Mouse (Mus musculus) bone marrow, adult 2 months (tissue): ENCODE data around the gene Gm43191. TPM values are rescaled to one million over a fixed set of nuclear protein-coding genes. Genes with fewer than 3 reads are reported as not detected.

Experiments used
- H3K27ac ChIP-seq: fragments of 200-500 bp; 2 replicates; pipeline ENCODE4 v1.5.1; 2012; ENCODE audit warnings: low read depth, mild to moderate bottlenecking, control low read depth, inconsistent platforms, low read length; ENCODE audit not compliant: control insufficient read depth, poor library complexity, insufficient read depth
- H3K4me1 ChIP-seq: fragments of 200-500 bp; 2 replicates; pipeline ENCODE4 v1.6.1; 2011; ENCODE audit warnings: low read length; ENCODE audit not compliant: control insufficient read depth, insufficient read depth
- H3K4me3 ChIP-seq: fragments of 200-500 bp; replicated peaks from 2 replicates; pipeline ENCODE3; 2011; ENCODE audit warnings: mild to moderate bottlenecking, low read depth, low read length, control low read depth; ENCODE audit not compliant: control insufficient read depth
- CTCF ChIP-seq: fragments of 200-500 bp; IDR thresholded peaks from 2 replicates; pipeline ENCODE4 v1.5.1; 2011; ENCODE audit warnings: low read length, control low read depth; ENCODE audit not compliant: control insufficient read depth, insufficient read depth
- POLR2A ChIP-seq: fragments of 200-500 bp; IDR thresholded peaks from 2 replicates; pipeline ENCODE4 v1.6.1; 2011; ENCODE audit warnings: low read depth, mild to moderate bottlenecking, control low read depth, low read length, borderline replicate concordance; ENCODE audit not compliant: control insufficient read depth
- WGBS: fragments of 180-500 bp; shearing (Covaris S2); methylation state at CpG from one replicate; pipeline ENCODE4 v1.1.7; 2018; 5-methylcytosine and 5-hydroxymethylcytosine counted together
- polyA plus RNA-seq: library from polyadenylated mRNA; stranded (reverse); fragments of >200 nt; gene quantifications from 2 replicates; pipeline ENCODE4 v1.2.4, GENCODE M21; 2011; ENCODE audit warnings: low replicate concordance; ENCODE audit not compliant: missing spikeins, insufficient read depth, insufficient read length

The Gm43191 gene
- polyA plus RNA-seq, 1 experiment, result not detected

- no peaks in the 10 kb centered on the region for H3K4me1 ChIP-seq
- 24% methylated on average over 5 of the region's 5 CpGs for WGBS
- TF ChIP-seq CTCF, result no peak
- no peak for TF ChIP-seq POLR2A
- H3K4me3 ChIP-seq, result no peak overlapping the region
- no peak overlapping the region for H3K27ac ChIP-seq
These were observed 80.1 kb downstream of the Gm43191 start for GRCm38 (mm10) chr3:116601005-116601404.

GRCm38 (mm10) chr3:116599705-116600104 lies 81.4 kb downstream of the Gm43191 start:
- no peak overlapping the region for H3K27ac ChIP-seq
- 84% methylated on average over 2 of the region's 2 CpGs for WGBS
- TF ChIP-seq CTCF (no peak), POLR2A (no peak)
- H3K4me1 ChIP-seq, result no peaks in the 10 kb centered on the region
- no peak overlapping the region for H3K4me3 ChIP-seq

- Histone ChIP-seq H3K4me1 (no peaks in the 10 kb centered on the region), H3K27ac (peak overlapping the region; percentile 69), H3K4me3 (peak overlapping the region; percentile 90)
- TF ChIP-seq CTCF (no peak), POLR2A (no peak)
- WGBS, result 6% methylated on average over 10 of the region's 10 CpGs
These were observed 85.5 kb downstream of the Gm43191 start for GRCm38 (mm10) chr3:116595603-116595991.

- Histone ChIP-seq H3K4me1 (no peaks in the 10 kb centered on the region), H3K4me3 (peak within 1 kb of the TSS; percentile 90), H3K27ac (peak within 1 kb of the TSS; percentile 78)
- TF ChIP-seq CTCF (peak; percentile 0; the same call in 1 of the 2 replicates), POLR2A (peak; percentile 59)
- under 1% methylated on average over 65 of the region's 65 CpGs for WGBS
These were observed 86.1 kb downstream of the Gm43191 start, which contains the start of gene Sass6 for GRCm38 (mm10) chr3:116594728-116595602. Sass6 (plus strand) TSS chr3:116594982.

GRCm38 (mm10) chr3:116594076-116594727 lies 86.9 kb downstream of the Gm43191 start:
- Histone ChIP-seq H3K4me3 (peak overlapping the region; percentile 90), H3K27ac (peak overlapping the region; percentile 78), H3K4me1 (no peaks in the 10 kb centered on the region)
- TF ChIP-seq POLR2A, result no peak
- TF ChIP-seq CTCF, result no peak
- WGBS, result 1% methylated on average over 22 of the region's 22 CpGs

Other genes with a start within 250 kb of the Gm43191 start
- 10.4 and 22.5 TPM in 2 replicates for gene Rtca, start 173.1 kb downstream of the Gm43191 start, polyA plus RNA-seq
- gene Dbt, start 168.2 kb downstream of the Gm43191 start, polyA plus RNA-seq, result 4.3 and 9.5 TPM in 2 replicates
- gene Lrrc39, start 118.3 kb downstream of the Gm43191 start, polyA plus RNA-seq, result 3.4 and 4.2 TPM in 2 replicates
- 12.7 and 17.9 TPM in 2 replicates for gene Sass6, start 86.3 kb downstream of the Gm43191 start, polyA plus RNA-seq
- gene Trmt13, start 66.7 kb downstream of the Gm43191 start, polyA plus RNA-seq, result 9.4 and 22.0 TPM in 2 replicates
- gene Mfsd14a, start 18.6 kb downstream of the Gm43191 start, polyA plus RNA-seq, result 7.0 and 13.2 TPM in 2 replicates
- gene Slc35a3, start 31.6 kb upstream of the Gm43191 start, polyA plus RNA-seq, result 4.0 and 5.7 TPM in 2 replicates
- gene Agl, start 126.9 kb upstream of the Gm43191 start, polyA plus RNA-seq, result 2.2 and 4.7 TPM in 2 replicates
- gene Frrs1, start 178.2 kb upstream of the Gm43191 start, polyA plus RNA-seq, result 15.9 and 24.6 TPM in 2 replicates